Mouse (Mus musculus) kidney, adult 2 months (tissue): ENCODE measurements at regions not wholly inside any gene's neighbourhood (a gene's known extent, or its start where the extent isn't known, plus 50 kb on each side); places are given as distances from the start of the nearest gene placed in this dataset.
A peak's percentile ranks its signal among the peaks of the same experiment; 100 is the strongest.

Experiments used
- DNase-seq: peaks from one replicate; pipeline ENCODE4 v3.0.0; 2021
- H3K27ac ChIP-seq: fragments of 200-500 bp; 2 replicates; pipeline ENCODE4 v1.5.1; 2012; ENCODE audit warnings: low read depth, low read length, control low read depth, inconsistent platforms; ENCODE audit not compliant: insufficient read depth
- H3K27me3 ChIP-seq: fragments of 200-500 bp; replicated peaks from 2 replicates; pipeline ENCODE4 v1.6.1; 2012; ENCODE audit warnings: mild to moderate bottlenecking, moderate library complexity, low read length, inconsistent platforms; ENCODE audit not compliant: control insufficient read depth, insufficient read depth
- H3K36me3 ChIP-seq: fragments of 200-500 bp; 2 replicates; pipeline ENCODE4 v1.6.1; 2012; ENCODE audit warnings: mild to moderate bottlenecking, moderate library complexity, low read length, inconsistent platforms; ENCODE audit not compliant: control insufficient read depth, insufficient read depth
- H3K4me1 ChIP-seq: fragments of 200-500 bp; 2 replicates; pipeline ENCODE4 v1.6.1; 2011; ENCODE audit warnings: low read length; ENCODE audit not compliant: control insufficient read depth, insufficient read depth
- H3K4me3 ChIP-seq: fragments of 200-500 bp; 2 replicates; pipeline ENCODE4 v1.5.1; 2011; ENCODE audit warnings: mild to moderate bottlenecking, low read depth, low read length, control low read depth; ENCODE audit not compliant: insufficient read depth
- CTCF ChIP-seq: fragments of 200-500 bp; conservative IDR thresholded peaks from 2 replicates; pipeline ENCODE4 v1.5.1; 2011; ENCODE audit warnings: low read depth, mild to moderate bottlenecking, control low read depth, low read length, moderate library complexity, mixed read lengths; ENCODE audit not compliant: insufficient read depth, insufficient read length
- POLR2A ChIP-seq: fragments of 200-500 bp; IDR thresholded peaks from one replicate; pipeline ENCODE4 v1.6.1; 2011; ENCODE audit warnings: low read depth, low read length, control low read depth
- WGBS: fragments of 180-500 bp; shearing (Covaris S2); methylation state at CpG from one replicate; pipeline ENCODE4 v1.1.7; 2018; 5-methylcytosine and 5-hydroxymethylcytosine counted together

GRCm38 (mm10) chr8:90740302-90740962 is 76.8 kb downstream of the Gm19935 start:
- Histone ChIP-seq H3K27ac (no peak overlapping the region), H3K4me1 (no peaks in the 10 kb centered on the region), H3K36me3 (no peaks in the 10 kb centered on the region), H3K4me3 (no peak overlapping the region), H3K27me3 (no peaks in the 10 kb centered on the region)
- TF ChIP-seq POLR2A: no peak
- no peak for TF ChIP-seq CTCF
- DNase-seq: no peak
- 63% methylated on average over 2 of the region's 2 CpGs for WGBS

DNA sequence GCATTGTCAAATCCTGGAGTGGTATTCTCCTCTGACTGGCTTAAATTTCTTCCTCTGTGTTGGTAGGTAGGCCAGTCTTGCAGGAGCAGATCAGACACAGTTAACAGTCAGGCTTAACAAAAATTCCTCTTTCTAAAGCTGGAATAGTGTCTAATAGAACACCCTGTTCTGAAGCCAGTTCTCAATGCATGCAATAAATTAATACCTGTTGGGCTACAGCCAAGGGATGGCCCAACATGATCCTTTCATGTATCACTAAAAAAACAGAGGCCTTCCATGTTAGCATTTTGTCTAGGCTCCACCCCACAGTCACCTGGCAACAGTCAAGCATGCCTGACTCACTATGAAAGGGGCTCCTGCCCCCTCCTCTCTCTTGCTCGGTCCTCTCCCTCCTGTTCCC is 89.2 kb downstream of the Gm19935 start:
- Histone ChIP-seq H3K36me3 (no peaks in the 10 kb centered on the region), H3K4me1 (no peaks in the 10 kb centered on the region), H3K27me3 (no peaks in the 10 kb centered on the region), H3K4me3 (no peak overlapping the region), H3K27ac (no peak overlapping the region)
- no peak for DNase-seq
- 30% methylated on average over 1 of the region's 1 CpGs for WGBS
- TF ChIP-seq POLR2A: no peak
- no peak for TF ChIP-seq CTCF

DNA sequence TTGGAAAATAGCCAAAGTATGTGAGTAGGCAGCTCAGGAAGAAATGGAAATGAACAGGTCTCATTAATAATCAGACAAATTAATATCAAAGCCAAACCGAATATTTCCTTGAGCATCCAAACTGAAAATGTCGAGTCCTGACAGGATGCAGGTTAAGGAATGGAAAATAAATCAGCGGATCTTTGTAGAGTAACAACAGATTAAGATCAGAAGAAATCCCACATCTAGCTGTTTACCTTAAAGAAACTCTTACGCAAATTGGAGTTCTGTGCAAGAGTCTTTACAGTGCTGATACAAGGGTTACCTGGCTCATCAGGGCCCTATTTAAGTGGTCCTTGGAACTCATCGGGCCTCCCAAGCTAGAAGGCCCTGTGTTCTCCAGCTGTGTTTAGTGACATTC is 92.0 kb downstream of the Gm19935 start:
- Histone ChIP-seq H3K27me3 (no peaks in the 10 kb centered on the region), H3K4me1 (no peaks in the 10 kb centered on the region), H3K4me3 (no peak overlapping the region), H3K36me3 (no peaks in the 10 kb centered on the region), H3K27ac (no peak overlapping the region)
- TF ChIP-seq POLR2A: no peak
- no peak for TF ChIP-seq CTCF
- no peak for DNase-seq
- 85% methylated on average over 5 of the region's 5 CpGs for WGBS

DNA sequence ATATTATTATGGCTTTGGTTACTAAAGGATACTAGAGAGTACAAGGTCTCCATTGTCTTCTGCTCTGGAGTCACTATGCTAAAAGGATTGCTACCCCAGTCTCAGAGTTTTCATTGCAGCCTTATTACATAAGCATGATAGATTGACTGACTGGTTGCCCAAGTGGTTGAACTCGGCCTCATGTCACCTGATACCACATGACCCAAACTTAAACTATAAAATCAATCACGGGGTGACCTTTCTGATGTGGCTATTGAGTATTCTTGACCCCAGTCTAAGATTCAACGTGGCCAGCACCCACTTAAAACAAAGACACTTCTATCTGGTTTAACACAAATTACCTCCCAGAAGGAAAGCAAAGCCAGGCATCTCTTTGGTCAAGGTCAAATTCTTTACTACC is 100.8 kb downstream of the Gm19935 start:
- 36% methylated on average over 3 of the region's 3 CpGs for WGBS
- TF ChIP-seq CTCF (no peak), POLR2A (no peak)
- DNase-seq: no peak
- H3K4me1 ChIP-seq: no peaks in the 10 kb centered on the region
- no peak overlapping the region for H3K4me3 ChIP-seq
- no peaks in the 10 kb centered on the region for H3K36me3 ChIP-seq
- no peaks in the 10 kb centered on the region for H3K27me3 ChIP-seq
- H3K27ac ChIP-seq: no peak overlapping the region

- Histone ChIP-seq H3K27me3 (no peaks in the 10 kb centered on the region), H3K27ac (no peak overlapping the region), H3K4me1 (no peaks in the 10 kb centered on the region), H3K36me3 (no peaks in the 10 kb centered on the region), H3K4me3 (no peak overlapping the region)
- TF ChIP-seq POLR2A: no peak
- TF ChIP-seq CTCF: peak; percentile 76
- peak; percentile 60 for DNase-seq
- 14% methylated on average over 5 of the region's 5 CpGs for WGBS
Observed at GRCm38 (mm10) chr8:90708524-90708923, 108.7 kb downstream of the Gm19935 start.

GRCm38 (mm10) chr8:90692516-90692915 is 124.7 kb downstream of the Gm19935 start:
- Histone ChIP-seq H3K4me3 (no peak overlapping the region), H3K27ac (no peak overlapping the region), H3K36me3 (no peaks in the 10 kb centered on the region), H3K27me3 (no peaks in the 10 kb centered on the region), H3K4me1 (no peaks in the 10 kb centered on the region)
- 92% methylated on average over 3 of the region's 3 CpGs for WGBS
- no peak for TF ChIP-seq CTCF
- TF ChIP-seq POLR2A: no peak
- DNase-seq: no peak

DNA sequence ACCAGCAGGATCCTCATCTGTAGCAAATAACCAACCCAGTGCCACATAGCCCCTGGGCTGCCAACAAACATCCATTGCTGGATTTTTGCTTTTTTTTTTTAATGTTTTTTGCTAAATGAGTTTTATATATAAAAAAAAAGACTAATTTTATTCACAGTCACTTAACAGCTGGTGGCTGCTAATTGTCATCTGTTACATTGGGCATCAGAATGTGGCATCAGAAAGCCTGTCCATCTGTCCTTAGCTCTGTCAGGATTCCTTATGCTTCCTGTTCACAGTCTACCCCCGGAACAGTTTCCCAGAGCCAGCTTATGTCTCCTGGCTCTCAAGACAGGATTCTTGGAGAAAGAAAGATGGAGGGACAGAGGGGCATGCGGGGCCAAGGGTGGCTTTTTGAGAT is 132.1 kb downstream of the Gm19935 start:
- WGBS: 83% methylated on average over 2 of the region's 2 CpGs
- no peaks in the 10 kb centered on the region for H3K36me3 ChIP-seq
- no peak overlapping the region for H3K4me3 ChIP-seq
- no peaks in the 10 kb centered on the region for H3K4me1 ChIP-seq
- DNase-seq: no peak
- no peaks in the 10 kb centered on the region; the same call in 1 of the 2 replicates for H3K27me3 ChIP-seq
- TF ChIP-seq CTCF (no peak), POLR2A (no peak)
- H3K27ac ChIP-seq: no peak overlapping the region

DNA sequence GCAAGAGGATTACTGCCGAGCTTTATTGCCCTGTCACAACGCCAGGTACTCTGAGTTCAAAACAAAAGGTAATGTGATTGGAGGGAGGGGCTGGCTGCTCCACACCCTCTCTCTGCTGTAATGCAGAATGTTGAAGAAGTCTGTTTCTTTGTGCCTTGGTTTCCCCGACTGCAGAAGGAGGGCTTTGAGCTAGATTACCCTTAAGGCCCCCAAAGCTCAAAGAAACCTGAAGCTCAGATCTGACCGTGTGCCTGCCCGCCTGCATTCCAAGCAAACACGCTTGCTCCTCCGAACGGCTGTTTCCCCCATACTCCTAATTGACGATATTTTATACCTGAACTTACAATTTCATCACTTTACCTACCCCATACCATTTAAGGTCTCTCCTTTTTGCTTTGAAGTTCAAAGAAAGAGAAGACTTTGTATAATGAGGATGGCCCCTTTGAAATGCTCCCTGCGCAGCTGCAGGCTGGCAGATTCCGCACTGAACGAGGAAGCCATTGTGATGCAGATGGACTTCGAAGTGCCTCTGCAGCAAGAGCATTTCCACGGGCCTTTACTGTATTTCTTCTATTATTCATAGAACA is 146.6 kb downstream of the Gm19935 start:
- Histone ChIP-seq H3K27me3 (no peaks in the 10 kb centered on the region), H3K4me3 (no peak overlapping the region), H3K36me3 (no peaks in the 10 kb centered on the region), H3K27ac (no peak overlapping the region), H3K4me1 (no peaks in the 10 kb centered on the region)
- TF ChIP-seq CTCF (no peak), POLR2A (no peak)
- WGBS: 5% methylated on average over 14 of the region's 14 CpGs
- DNase-seq: no peak
